Mouse (Mus musculus) heart, adult 2 months (tissue): ENCODE data around the gene Sh3tc1.

Experiments used
- CTCF ChIP-seq: fragments of 200-600 bp; IDR thresholded peaks from 2 replicates; pipeline ENCODE4 v1.8.1; 2022; ENCODE audit warnings: antibody characterized with exemption, mild to moderate bottlenecking, moderate library complexity
- EP300 ChIP-seq: fragments of 200-500 bp; IDR thresholded peaks from 2 replicates; pipeline ENCODE4 v1.6.1; 2011; ENCODE audit warnings: low read depth, low read length, control low read depth; ENCODE audit not compliant: insufficient read depth
- POLR2A ChIP-seq: fragments of 200-500 bp; IDR thresholded peaks from 2 replicates; pipeline ENCODE4 v1.6.1; 2011; ENCODE audit warnings: mild to moderate bottlenecking, low read depth, low read length, control low read depth; ENCODE audit not compliant: insufficient read depth

- TF ChIP-seq CTCF (no peak), POLR2A (no peak), EP300 (no peak)
These were observed 13.9 kb downstream of the Sh3tc1 start for GRCm38 (mm10) chr5:35725840-35726239.
